Mouse (Mus musculus): ENCODE results near the gene Psmd7. TPM values are rescaled to one million over a fixed set of nuclear protein-coding genes. Genes with fewer than 3 reads are reported as not detected.

Gene Psmd7
- polyA plus RNA-seq, 1 experiment from 2014 or later: 324 TPM

DNA sequence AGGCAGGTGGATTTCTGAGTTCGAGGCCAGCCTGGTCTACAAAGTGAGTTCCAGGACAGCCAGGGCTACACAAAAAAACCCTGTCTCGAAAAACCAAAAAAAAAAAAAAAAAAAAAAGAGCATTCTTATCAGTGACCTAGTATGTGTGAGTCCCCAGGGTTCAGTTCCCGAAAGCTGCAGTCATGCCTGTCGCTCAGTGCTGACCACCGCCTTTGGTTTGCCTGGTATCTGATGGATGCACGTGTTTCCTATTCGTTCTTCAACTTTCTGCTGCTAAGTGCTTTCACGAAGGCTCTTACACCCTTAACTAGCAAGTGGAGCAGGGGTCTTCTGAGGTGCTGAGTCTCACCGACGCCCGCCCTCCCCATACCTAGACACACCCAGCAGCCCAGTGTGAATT lies 44.5 kb downstream of the Psmd7 start:
- Histone ChIP-seq H3K4me1 (peaks cover 42% of the 10 kb centered on the region), H3K27me3 (ENCODE audit: insufficient read depth, poor library complexity, severe bottlenecking) (no peaks in the 10 kb centered on the region), H3K4me3 (no peak overlapping the region), H3K9me3 (no peaks in the 10 kb centered on the region), H3K27ac (peak overlapping the region; percentile 69; the same call in 1 of the 2 replicates), H3K36me3 (peaks cover 13% of the 10 kb centered on the region; the same call in 1 of the 2 replicates)
- WGBS: 82% methylated on average over 11 of the region's 11 CpGs
- no peak for DNase-seq (ENCODE audit: low spot score)

DNA sequence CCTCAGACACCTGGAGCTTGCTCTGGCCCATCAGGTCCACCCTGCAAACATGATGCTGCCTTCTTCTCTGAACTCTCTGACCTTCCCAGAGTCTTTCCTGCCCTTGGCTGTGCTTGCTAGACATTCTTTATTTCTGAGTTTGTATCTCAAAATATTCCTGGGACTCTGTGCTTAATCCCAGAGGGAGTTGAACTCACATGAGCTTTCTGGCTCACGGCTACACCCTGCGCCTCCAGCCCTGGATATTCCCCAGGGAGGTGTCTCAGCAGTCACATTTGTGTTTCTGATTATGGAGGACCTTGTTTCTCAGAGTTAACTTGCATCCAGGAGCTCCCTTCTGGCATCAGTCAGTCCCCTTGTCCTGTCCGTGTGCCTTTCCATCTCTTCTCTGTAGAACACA lies 46.1 kb downstream of the Psmd7 start:
- WGBS: 87% methylated on average over 3 of the region's 3 CpGs
- H3K27ac ChIP-seq: no peak overlapping the region
- no peaks in the 10 kb centered on the region for H3K27me3 ChIP-seq (ENCODE audit: insufficient read depth, poor library complexity, severe bottlenecking)
- DNase-seq (ENCODE audit: low spot score): no peak
- H3K4me1 ChIP-seq: peaks cover 49% of the 10 kb centered on the region
- H3K4me3 ChIP-seq: no peak overlapping the region
- H3K36me3 ChIP-seq: peaks cover 4% of the 10 kb centered on the region; the same call in 1 of the 2 replicates
- H3K9me3 ChIP-seq: no peaks in the 10 kb centered on the region

GRCm38 (mm10) chr8:107541369-107541768 lies 46.9 kb downstream of the Psmd7 start:
- WGBS: 83% methylated on average over 4 of the region's 4 CpGs
- Histone ChIP-seq H3K27ac (no peak overlapping the region), H3K4me1 (peaks cover 43% of the 10 kb centered on the region), H3K4me3 (no peak overlapping the region), H3K36me3 (no peaks in the 10 kb centered on the region), H3K27me3 (ENCODE audit: insufficient read depth, poor library complexity, severe bottlenecking) (no peaks in the 10 kb centered on the region), H3K9me3 (no peaks in the 10 kb centered on the region)
- no peak for DNase-seq (ENCODE audit: low spot score)

GRCm38 (mm10) chr8:107540623-107541022 lies 47.6 kb downstream of the Psmd7 start:
- H3K4me3 ChIP-seq: no peak overlapping the region
- peaks cover 35% of the 10 kb centered on the region for H3K4me1 ChIP-seq
- peaks cover 3% of the 10 kb centered on the region; the same call in 1 of the 2 replicates for H3K36me3 ChIP-seq
- 82% methylated on average over 12 of the region's 12 CpGs for WGBS
- H3K27me3 ChIP-seq (ENCODE audit: insufficient read depth, poor library complexity, severe bottlenecking): no peaks in the 10 kb centered on the region
- H3K27ac ChIP-seq: 0 out of 2 replicates have a peak overlapping the region, but pooled peaks have one; percentile 0
- DNase-seq (ENCODE audit: low spot score): no peak
- no peaks in the 10 kb centered on the region for H3K9me3 ChIP-seq

GRCm38 (mm10) chr8:107537472-107537871 lies 50.8 kb downstream of the Psmd7 start:
- no peak overlapping the region for H3K27ac ChIP-seq

More at GRCm38 (mm10) chr8:107537472-107537871, 50.8 kb downstream of the Psmd7 start:
- peaks cover 7% of the 10 kb centered on the region; the same call in 1 of the 2 replicates for H3K36me3 ChIP-seq
- H3K4me1 ChIP-seq: peaks cover 20% of the 10 kb centered on the region
- no peak overlapping the region for H3K4me3 ChIP-seq
- no peaks in the 10 kb centered on the region for H3K27me3 ChIP-seq (ENCODE audit: insufficient read depth, poor library complexity, severe bottlenecking)
- DNase-seq (ENCODE audit: low spot score): peak; percentile 71
- H3K9me3 ChIP-seq: no peaks in the 10 kb centered on the region
- WGBS: 66% methylated on average over 4 of the region's 4 CpGs

MicroRNAs within 50 kb of the gene (microRNA counts, 519-probe panel; counts per million panel counts)
- microRNA mmu-miR-140: 5,203 counts per million, percentile 42 among the panel's probes with 10 or more counts

Small RNA genes within 50 kb of the gene (microRNA-seq; reads per million reads assigned to microRNA genes)
- 3,377 reads per million, percentile 88 among the genes with 10 or more reads in this experiment for gene Mir140

Other genes starting within 250 kb of the Psmd7 start
- gene Nqo1, start 185.3 kb downstream of the Psmd7 start, polyA plus RNA-seq (2016; fragmentation: Nextera tagmentation; extraction: Ambion mirVana): 3.9 and 4.5 TPM in 2 replicates
- gene Nob1, start 163.4 kb downstream of the Psmd7 start, polyA plus RNA-seq (2016; fragmentation: Nextera tagmentation; extraction: Ambion mirVana): 57.5 and 80.1 TPM in 2 replicates
- 38.9 and 46.4 TPM in 2 replicates for gene Wwp2, start 152.1 kb downstream of the Psmd7 start, polyA plus RNA-seq (2016; fragmentation: Nextera tagmentation; extraction: Ambion mirVana)